Mouse (Mus musculus) gastrocnemius, postnatal 10 days (tissue): ENCODE data around the gene Adh1. TPM values are rescaled to one million over a fixed set of nuclear protein-coding genes. Genes with fewer than 3 reads are reported as not detected.

ENCODE experiments used
- DNase-seq: peaks from one replicate; pipeline ENCODE4 v3.0.0; 2021; ENCODE audit warnings: mixed read lengths
- total RNA-seq, 2 experiments: library from RNA; stranded (reverse); gene quantifications; 2 replicates each; pipeline ENCODE4 v1.2.3; 2021

Gene Adh1
- total RNA-seq, 2 experiments from 2014 or later = 24.6 to 58.4 TPM

DNA sequence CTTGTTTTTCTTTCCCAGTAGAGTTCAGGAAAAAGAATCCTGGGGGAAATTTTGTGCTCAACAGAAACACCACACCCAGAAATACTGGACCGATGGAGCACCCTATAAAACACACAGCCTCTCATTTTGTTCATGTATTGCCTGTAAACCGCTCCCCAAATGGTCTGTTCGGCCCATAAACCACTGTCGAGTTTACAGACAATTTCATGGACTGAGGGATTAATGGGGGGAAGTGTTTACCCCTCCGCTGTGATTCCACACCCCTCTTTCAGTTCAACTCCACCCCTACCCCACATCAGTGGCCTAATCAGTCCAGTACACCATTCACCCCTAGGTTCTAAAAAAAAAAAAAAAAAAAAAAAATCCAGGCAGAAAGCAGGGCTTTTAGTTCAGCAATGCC, 19.8 kb upstream of the Adh1 start:
- DNase-seq = no peak

DNA sequence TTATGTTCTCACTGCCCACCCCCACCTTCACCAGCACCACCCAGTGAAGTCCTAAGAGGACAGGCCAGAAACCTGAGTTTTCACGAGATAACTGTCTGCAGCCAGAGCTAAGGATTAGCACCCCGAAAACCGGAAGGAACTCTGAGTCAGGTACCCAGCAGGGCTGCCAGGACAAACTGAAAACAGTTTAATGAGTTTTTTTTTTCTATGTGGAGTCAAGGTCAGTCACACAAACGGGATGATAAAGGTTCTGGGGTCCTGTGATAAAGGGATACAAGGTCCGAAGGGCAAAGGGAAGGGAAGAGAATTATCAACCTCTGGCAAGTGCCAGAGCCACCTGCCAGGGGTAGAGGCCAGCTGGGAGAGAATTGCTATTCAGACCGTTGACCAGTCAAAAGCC, 19.4 kb upstream of the Adh1 start:
- no peak for DNase-seq

DNA sequence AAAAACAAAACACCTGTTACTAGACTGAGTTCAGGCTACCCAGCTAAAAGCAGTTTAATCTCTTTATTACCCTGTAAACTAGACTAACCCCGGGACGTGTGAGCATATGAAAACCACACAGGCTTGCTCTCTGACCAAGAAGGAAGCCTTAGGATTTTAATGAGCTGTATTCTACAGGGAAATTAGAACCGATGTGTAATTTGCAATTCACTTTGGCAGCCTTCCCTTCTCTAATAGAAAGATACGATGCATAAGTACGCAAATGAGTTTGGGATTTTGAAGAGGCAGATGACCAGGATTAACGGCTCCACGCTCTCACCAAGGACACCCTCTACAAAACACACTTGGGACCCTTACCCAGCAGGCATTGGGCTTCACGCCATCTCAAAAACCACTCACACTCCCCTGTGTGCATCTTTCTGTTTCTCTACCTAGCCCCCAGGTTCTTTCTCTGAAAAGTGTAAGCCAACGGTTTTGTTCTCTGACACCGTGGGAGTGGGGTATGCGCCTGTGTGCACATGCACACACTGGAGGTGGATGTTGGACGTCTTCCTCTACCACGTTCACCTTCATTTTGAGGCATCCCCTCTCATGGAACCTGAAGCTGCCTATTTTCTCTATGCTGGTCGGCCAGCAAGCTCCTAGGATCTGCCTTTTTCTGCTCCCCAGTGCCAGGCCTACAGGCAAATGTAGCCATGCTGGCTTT, 18.6 kb upstream of the Adh1 start:
- no peak for DNase-seq

DNA sequence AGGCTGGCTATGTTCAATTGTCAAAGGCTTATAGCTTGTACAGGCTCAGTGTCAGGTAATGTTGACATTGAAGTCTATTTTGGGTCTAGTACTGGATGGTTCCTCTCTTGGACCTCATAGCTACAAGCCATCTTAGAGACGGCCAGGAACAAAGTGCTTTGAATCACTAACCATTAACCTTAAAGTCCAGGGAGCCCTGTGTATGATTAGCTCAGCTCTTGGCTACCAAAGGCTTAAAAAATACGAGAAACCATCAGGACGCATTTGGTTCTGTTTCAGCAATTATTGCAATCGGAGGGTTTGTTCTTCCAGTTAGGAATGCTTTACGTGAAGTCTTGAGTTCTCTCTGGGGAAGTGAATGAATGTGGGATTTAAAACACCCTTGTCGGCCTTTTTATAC, 17.9 kb upstream of the Adh1 start:
- DNase-seq = no peak

DNA sequence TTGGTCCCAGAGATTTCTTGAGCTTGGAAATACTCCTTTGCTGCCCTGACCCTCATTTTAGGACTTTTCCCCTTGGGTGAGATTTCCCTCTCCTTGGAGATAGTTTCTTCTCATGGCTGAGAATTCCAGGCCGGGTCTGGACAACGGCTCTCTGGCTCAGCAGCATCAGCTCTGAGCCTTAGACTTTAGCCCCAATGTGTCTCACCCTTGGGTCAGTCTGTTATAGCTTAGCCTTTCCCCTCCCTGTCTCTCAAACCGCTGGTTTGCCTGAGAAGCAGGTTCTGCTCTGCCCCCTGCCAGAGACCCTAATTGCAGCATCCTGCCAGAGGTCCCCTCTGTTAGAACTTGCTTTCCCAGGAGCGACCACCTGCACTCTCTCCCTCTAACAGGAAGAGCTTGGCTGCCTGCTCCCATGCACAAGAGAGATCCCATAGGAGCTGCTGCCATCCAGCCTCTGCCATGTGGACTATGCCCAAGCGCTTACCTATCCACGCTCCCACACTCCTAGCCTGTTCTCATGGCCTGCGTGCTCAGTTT, 16.4 kb upstream of the Adh1 start:
- no peak for DNase-seq

DNA sequence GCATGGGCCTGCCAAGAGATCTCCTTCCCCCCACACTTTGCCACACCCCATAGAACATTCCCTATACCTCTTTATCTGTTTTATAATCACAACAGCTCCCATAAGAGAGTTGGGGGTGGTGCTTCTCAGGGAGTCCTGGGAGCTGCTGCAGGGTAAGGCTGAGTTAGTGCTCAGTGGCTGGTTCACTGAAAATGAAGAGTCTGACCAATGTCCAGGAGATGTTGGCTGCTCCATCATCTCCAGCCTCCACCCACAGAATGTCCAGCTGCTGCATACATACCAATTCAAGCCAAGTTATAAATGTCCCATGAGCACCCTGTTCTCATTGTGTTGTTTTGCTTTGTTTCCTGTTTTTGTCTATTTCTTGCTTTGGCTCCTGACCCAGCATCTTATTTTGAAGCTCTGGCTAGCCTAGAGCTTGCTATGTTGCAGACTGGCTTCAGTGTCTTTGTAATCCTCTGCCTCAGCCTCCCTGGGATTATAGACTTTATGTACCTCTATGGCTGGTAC, 14.2 kb upstream of the Adh1 start:
- DNase-seq = no peak

DNA sequence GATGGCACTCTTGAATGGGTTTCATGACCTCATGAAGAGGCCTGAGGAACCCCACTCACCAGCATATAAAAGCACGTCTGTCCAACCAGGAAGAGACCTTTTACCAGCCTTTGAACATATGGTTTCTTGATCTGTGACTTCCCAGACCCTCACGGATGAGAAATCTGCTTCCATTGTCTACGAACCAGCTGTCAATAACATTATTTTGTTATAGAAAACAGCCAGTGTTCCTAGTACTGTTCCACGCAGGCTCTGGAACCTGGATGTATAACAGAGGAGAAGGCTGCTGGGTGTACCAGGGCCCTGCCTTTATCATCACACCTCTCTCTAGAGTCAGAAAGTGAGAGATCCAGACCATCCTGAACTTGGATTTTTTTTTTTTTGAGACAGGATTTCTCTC, 13.6 kb upstream of the Adh1 start:
- no peak for DNase-seq

DNA sequence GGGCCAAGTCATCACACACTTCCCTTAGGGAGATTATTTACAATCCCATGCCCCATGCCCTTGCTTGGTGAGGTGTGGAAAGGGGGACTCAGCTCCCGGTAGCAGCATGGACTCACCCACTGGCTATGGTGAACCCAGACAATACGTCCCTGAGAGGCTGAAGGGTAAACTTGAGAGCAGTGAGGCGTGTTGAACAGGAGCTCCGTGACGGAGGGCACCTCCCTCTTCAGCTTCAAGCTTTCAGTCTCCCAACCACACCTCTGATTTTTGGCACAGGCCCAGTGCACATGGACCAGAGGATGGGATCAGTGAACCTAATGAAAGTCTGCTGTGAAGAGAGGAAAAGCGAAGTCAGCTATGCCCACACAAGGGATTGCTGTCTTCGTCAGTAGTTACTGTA, 12.8 kb upstream of the Adh1 start:
- DNase-seq = no peak

DNA sequence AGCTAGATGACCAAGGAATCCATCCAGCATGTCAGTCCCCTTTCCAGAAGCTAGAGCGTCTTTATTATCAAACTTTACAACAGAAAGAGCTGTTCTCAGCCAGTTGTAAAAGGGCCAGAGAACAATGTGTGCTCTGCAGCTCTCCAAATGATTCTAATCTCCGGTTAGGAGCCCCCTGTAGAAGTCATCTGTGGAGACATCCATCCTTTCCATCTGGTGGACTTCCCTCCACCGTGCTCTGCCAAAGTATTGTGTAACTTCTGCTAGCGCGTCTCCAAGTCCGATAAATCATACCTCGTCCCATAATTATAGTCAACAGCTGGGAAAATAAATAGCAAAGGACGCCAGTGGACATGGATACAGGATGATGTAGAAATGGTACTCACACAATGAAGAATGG, 12.0 kb upstream of the Adh1 start:
- no peak for DNase-seq

DNA sequence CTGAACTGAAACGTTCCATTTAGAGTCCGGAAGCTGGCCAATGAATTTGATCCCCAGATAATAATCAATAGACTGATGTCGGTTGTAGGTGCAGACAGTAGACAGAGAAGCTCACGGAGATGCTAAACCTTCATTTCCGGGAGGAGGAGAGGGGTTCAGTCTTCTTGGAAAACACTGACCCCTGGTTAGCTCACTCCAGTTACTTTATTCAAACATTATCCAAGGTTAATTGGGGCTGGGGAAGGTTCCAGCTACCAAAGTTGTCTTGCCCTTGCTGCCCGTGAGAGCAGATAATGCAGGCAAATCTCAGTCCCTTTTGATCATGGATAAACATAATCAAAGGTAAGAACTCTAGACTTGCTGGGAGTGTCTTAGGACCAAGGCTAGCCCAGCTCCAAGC, 9.6 kb upstream of the Adh1 start:
- no peak for DNase-seq

DNA sequence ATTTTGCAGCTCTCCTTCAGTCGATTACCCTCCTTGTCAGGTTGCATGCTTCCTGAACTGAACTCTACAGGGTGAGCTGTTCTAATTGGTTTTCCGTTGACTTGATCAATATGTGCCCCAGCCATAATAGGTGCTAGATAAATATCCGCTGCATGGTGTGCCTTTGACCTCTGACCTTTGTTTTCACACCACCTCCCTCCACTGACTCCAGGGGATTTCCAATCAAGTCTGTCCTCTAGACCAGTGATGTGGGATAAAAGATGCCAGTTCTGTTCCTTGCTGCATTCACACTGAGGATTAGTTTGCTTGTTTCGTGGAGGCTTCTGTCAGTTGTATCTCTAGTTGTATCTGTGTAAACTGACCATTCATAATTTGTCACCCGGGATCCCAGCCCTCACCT, 6.6 kb upstream of the Adh1 start:
- DNase-seq = no peak

DNA sequence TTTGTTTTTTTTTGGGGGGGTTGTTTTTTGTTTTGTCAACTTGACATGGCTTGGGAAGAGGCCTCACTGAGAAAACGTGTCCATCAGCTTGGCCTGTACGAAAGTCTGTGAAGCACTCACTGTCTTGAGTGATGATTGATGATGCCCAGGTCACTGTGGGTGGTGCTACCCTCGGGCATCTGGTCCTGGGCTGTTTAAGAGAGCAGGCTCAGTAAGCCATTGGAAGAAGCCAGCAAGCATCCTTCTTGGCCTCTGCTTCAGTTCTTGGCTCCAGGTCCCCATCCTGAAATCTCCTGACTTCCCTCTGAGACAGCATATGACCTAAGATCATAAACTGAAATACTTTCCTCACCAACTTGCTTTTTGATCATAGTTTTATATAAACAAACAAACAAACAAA, 5.4 kb upstream of the Adh1 start:
- DNase-seq = no peak

DNA sequence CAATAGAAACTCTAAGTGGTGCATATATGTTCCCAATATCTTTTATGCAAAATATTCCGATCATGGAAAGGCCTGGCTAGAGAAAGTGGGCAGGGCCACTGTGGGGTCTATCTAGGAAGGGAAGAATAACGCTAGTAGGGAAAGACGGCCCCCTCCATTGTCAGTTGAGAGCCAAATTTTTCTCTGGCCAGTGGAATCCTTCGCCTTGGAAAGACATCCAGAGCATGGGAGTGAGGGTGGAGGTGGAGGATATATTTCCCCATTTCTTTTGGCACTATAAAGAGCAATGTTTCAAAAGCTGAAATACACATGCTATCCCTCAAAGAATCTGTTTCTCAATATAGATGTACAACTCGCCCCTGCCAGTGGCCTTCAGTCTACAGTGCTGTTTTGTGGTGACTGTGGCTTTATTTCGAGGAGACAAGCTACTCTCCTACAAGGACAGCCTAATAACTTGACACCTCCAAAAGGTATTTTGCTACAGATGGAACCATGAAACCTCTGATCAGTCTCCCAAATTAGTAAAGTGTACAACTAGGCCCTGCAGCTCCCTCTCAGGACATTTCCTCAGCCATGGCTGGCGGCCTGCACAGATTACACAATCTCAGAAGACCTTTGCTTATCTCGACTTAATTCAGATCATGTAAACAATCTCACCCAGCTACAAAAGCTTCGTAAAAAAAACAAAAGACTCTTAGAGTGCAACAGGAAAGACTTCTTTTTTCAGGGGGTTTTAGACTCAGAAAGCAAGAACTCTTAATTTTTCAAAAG, 4.8 kb upstream of the Adh1 start:
- DNase-seq = no peak

DNA sequence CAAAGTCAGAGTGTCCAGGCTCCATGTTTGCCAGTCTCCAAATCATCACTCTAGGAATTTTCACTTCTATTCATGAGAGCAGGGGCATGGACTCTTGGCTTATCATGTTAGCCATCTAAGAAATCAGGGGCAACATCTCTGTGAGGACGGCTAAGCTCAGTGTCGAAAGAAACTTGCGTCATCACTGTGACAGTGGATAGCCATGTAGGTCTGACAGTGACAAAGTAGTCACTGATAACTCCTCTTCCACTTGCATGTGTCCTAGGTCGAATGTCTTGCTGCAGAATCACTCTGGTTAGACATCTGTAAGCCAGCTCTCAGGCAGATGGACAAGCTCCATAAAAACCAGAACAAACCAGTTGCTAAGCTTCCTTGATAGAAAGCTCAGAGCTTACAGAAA, 1.8 kb downstream of the Adh1 start:
- DNase-seq = no peak

DNA sequence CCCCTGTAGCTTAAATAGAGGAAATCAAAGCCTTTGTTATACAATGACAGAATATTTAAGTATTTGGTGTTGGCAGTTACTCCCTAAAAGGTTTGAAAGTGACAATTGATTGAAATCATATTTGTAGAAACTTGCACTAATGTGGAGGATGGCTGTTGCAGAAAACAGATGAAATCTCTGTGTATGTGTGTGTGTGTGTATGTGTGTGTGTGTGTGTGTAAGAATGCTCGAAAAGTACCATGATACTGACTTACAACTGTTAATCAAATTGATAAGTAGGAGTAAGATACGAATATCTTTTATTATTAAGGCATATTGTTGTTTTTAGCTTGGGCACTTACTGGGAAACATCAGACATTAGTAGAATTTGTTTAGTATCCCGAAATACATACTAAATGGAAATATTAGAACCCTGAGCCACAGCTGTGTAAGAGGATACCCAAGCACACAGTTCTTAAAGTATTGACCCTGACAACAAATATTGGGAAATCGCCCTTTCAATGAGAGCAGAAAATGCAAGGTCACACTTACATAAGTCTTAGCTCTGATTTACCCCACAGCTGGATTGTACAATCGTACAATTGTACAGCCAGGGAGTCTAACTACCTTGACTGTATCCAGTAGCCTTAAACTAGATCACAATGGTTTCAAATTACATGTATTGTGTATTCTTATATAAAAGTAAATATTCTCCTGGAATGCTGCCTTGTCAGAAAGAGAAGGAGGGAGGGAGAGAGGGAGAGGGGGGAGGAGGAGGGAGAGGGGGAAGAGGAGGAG, 2.6 kb downstream of the Adh1 start:
- DNase-seq = no peak

DNA sequence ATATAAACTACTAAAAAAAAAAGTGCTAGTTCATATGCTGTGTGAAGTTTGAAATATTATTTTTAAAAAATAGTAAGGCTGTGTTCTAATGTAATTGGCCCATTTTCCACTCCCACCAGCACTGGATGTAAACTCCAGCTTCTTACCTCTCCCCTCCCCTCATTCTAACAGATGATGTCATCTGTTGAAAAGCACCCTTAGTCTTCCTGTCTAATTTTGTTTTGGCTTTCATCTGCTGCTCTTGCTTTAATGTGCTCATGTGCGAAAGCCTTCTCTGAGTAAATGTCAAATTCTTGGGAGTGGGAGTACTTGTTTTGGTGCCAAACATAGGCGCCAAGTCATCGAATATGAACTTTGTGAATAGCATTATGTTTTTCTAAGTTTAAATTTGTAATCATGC, 3.9 kb downstream of the Adh1 start:
- no peak for DNase-seq

DNA sequence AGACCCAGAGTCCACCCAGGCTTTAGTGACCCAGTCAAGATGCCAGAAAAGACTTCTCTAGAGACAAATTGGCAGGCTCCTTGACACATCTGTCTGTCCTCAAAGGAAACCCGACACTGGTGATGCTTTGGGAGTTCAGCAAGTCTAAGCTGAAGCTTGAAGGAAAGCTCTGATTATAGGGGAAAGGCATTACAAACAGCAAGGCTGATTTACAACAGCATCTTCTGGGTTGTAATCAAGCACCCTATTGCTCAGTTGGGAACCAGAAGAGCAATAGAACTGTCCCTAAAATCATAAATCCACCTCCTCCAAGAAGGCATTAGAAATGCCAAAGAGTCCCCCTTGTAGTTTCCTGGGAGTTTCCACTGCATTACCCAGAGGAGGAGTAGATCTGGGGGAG, 9.7 kb downstream of the Adh1 start:
- DNase-seq = no peak

DNA sequence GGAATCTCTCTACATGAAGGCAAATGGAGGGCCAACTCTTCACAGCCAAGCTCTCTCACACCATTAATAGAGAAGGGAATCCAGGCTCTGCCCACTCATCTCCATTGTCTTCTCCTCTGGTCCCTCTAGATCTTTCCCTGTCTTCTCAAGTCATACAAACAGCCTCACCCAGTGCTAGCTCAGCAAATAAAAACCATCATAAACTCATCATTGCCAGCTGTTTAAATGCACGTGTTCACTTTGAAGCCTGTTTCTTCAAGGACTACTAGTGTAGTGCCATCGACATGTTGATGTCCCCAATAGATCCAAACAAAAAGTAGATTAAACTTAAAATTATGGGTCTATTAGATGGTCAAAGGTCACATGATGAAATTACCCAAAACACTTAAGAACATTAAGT, 10.5 kb downstream of the Adh1 start:
- no peak for DNase-seq

DNA sequence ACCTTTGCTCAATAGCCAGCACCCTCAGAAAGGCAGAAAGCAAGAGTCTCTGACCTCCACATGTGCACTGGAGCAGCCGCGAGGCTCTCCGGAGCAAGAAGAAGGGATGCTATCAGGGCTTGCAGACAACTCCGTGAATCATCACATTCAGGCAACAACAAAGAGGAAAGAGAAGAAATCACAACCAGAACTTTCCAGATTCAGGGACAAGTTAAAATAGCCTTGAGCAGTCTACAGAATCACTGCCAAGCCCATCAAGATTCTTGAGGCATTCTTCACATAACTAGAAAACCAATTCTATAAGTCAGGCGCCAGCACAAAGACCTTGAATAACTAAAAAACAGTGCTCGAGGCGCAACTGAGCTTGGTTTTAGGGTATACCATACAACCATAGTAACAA, 12.3 kb downstream of the Adh1 start:
- DNase-seq = no peak

DNA sequence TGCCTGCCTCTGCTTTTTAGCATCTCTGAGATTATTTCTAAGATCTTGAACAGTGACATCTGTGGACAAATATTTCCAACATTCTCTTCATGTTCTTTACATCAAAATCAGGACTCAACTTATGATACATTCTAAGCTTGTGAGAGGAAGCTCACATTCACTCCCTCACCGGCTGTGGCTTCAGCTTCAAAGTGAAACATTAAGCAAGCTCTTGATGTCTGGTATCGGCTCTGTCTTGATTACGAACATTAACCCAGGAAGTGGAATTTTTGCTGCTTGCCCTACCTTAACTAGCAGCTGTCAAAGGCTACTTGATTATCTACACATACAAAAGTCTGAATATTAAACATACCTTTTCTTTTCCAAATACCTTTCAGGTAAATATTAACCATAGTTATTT, 14.3 kb downstream of the Adh1 start:
- no peak for DNase-seq

DNA sequence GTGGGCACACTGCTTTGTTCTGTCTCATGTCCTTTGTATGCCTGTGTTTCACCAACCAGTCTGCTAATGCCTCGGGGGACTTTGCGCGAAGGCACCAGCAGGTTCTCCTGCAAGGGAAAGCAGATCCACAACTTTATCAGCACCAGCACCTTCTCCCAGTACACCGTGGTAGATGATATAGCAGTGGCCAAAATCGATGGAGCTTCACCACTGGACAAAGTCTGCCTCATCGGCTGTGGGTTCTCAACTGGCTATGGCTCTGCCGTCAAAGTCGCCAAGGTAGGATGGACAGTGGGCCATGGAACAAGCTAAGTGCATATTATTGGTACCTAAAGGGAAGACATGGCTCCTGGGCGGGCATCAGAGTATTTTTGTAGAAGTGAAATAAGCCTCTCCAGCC, 21.8 kb downstream of the Adh1 start:
- no peak for DNase-seq

DNA sequence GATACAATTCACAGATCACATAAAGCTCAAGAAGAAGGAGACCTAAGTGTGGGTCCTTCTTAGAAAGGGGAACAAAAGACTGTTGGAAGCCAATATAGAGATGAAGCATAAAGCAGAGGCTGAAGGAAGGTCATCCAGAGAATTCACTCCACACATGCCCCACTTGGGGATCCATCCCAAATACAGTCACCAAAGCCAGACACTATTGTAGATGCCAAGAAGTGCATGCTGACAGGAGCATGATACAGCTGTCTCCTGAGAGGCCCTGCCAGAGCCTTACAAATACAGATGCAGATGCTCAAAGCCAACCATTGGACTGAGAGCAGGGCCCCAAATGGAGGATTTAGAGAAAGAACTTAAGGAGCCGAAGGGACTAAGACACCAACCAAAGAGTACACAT, 23.0 kb downstream of the Adh1 start:
- DNase-seq = no peak

DNA sequence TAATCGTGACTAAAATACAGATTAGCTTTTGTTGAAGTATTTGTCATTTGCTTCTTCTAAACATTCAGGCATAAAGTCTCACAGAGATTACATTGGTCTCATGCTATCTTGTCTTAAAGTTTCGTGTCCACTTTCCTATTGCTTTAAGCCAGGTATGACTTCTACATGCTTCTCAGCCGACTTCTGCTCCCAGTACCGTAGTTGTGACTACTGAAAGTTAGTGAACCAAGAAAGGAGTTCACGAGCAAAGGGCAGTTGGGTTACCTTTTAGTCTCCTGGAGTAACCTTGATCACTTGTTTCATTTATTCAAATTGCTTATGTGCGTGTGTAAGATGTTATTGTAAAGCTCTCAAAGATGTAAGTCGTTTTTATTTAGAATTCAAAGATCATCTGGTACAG, 25.2 kb downstream of the Adh1 start:
- DNase-seq = no peak
